Mouse (Mus musculus) forebrain, embryonic 13.5 days (tissue): ENCODE measurements at regions not wholly inside any gene's neighbourhood (a gene's known extent, or its start where the extent isn't known, plus 50 kb on each side); places are given as distances from the start of the nearest gene placed in this dataset.
"Not testable (repeated sequence)": the region's sequence is repeated elsewhere in the genome, so short reads cannot be mapped to it uniquely, and the experiment has no call there.

Source experiments
- ATAC-seq: fragments of 200-750 bp; cut with Nextera tagmentation; 2 replicates; pipeline ENCODE4 v1.8.0; 2017
- H3K27ac ChIP-seq: fragments of 300-500 bp; sonication (generic); 2 replicates; pipeline ENCODE4 v1.5.1; 2015; ENCODE audit warnings: inconsistent platforms, mild to moderate bottlenecking, moderate library complexity
- H3K27me3 ChIP-seq: fragments of 300-500 bp; sonication (generic); 2 replicates; pipeline ENCODE4 v1.6.1; 2015; ENCODE audit warnings: mild to moderate bottlenecking, inconsistent platforms
- H3K36me3 ChIP-seq: fragments of 300-500 bp; sonication (generic); 2 replicates; pipeline ENCODE4 v1.6.1; 2015; ENCODE audit warnings: mild to moderate bottlenecking, inconsistent platforms; ENCODE audit not compliant: poor library complexity, severe bottlenecking
- H3K4me1 ChIP-seq: fragments of 300-500 bp; sonication (generic); 2 replicates; pipeline ENCODE4 v1.6.1; 2015; ENCODE audit warnings: inconsistent platforms
- H3K4me2 ChIP-seq: fragments of 300-500 bp; sonication (generic); 2 replicates; pipeline ENCODE4 v1.6.1; 2015; ENCODE audit warnings: inconsistent platforms, mild to moderate bottlenecking, moderate library complexity
- H3K4me3 ChIP-seq: fragments of 300-500 bp; sonication (generic); 2 replicates; pipeline ENCODE4 v1.5.1; 2015; ENCODE audit warnings: mild to moderate bottlenecking, inconsistent platforms
- H3K9ac ChIP-seq: fragments of 300-500 bp; sonication (generic); 2 replicates; pipeline ENCODE4 v1.6.1; 2015; ENCODE audit warnings: mild to moderate bottlenecking, inconsistent platforms
- H3K9me3 ChIP-seq: fragments of 300-500 bp; sonication (generic); replicated peaks from 2 replicates; pipeline ENCODE4 v1.6.1; 2016; ENCODE audit warnings: inconsistent platforms
- WGBS: fragments of 180-500 bp; shearing (Covaris S2); methylation state at CpG from one replicate; pipeline ENCODE4 v1.1.7; 2015; 5-methylcytosine and 5-hydroxymethylcytosine counted together

DNA sequence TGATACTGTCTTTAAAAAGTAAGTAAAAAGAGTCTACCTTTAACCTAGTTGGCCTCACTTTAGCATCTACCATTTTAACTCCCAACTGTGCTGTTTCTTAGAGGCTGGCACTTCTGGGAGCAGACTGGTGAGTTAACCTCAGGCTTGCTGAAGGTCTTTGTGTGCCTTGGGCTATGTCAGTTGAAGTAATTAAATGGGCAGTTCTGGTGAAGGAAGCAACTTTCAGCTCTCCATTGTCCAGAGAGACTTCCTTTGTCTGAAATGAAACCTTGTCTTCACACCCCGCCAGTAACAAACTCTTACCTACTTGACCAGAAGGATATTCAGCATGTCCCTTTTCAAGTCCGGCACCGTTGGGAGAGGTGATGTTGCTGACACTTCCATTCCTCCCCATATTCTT is 55.5 kb downstream of the Zfp281 start:
- Histone ChIP-seq H3K27ac (no peak overlapping the region), H3K9ac (no peak overlapping the region), H3K4me2 (no peak overlapping the region), H3K9me3 (no peaks in the 10 kb centered on the region), H3K27me3 (no peaks in the 10 kb centered on the region), H3K4me3 (no peak overlapping the region), H3K4me1 (0 out of 2 replicates have a peak, but pooled peaks cover 2% of the 10 kb centered on the region), H3K36me3 (no peaks in the 10 kb centered on the region)
- no peak for ATAC-seq
- 73% methylated on average over 3 of the region's 3 CpGs for WGBS

DNA sequence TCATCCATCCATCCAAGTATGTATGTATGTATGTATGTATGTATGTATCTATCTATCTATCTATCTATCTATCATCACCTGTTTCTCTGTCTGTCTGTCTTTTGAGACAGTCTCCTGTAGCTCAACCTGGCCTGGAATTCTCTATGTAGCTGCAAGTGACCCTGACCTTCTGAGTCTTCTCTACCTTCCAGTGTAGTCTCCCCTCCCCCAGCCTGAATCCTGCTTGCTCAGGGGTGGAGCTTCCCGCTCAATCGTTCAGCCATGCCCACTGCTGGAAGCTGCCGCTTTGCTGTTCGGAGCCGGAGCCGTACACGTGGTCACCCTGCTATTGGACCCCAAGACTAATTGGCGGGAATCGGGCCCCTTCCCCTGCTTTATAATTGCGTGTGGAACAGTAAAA is 57.6 kb downstream of the Zfp281 start:
- not testable (repeated sequence) for H3K27me3 ChIP-seq, H3K4me1 ChIP-seq, H3K4me2 ChIP-seq, H3K9me3 ChIP-seq, H3K27ac ChIP-seq, H3K36me3 ChIP-seq, ATAC-seq, H3K4me3 ChIP-seq, H3K9ac ChIP-seq
- WGBS = 72% methylated on average over 10 of the region's 10 CpGs

DNA sequence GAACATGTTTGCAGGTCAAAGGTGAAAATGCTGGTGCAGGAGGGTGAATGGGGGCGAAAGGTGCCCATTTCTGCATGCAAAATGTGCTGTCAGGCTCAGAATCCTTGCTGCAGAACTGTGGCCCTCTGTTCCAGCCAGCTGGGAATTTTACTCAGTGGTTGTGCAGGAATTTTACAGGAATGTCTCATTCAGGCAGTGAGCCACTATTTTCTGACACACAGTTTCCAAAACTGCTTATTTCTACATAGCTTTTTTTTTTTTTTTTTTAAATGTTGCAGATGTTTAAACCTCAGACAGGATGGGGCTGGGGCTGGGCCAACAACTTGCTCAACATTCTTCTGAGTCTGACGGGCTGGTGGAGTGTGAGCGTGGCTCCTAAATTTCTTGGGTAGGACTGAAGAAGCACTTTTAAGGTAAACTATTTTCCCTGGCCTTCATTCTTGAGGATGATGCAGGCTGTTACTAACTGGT is 58.4 kb downstream of the Zfp281 start:
- ATAC-seq = no peak

DNA sequence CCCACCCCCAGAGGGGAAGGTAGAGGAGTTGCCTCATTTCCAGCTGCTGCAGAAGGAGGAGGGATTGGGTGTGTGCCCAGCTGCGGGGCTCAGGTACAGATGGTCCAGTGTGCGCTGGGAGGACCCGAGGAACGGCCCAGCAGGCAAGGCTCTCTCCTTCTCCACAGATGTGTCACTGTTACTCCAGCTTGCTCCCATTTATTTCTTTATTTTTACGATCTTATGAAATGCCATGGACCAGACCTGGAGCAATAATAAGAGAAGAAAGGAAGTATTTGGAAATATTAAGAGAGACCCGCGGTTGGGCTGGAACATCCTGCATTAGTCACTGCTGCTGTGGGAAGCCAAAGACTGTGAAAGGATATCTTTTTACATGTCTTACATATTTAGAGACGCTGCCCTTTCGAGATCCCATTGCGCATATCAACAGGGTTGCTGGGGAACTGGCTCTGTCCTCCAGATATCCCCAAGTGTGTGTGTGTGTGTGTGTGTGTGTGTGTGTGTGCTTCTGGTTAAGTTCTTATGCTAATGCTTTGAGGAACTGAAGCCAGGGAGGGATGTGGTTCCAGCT is 58.9 kb downstream of the Zfp281 start:
- 76% methylated on average over 10 of the region's 10 CpGs for WGBS
- no peak overlapping the region for H3K4me3 ChIP-seq
- H3K4me2 ChIP-seq = no peak overlapping the region
- no peak overlapping the region for H3K9ac ChIP-seq
- H3K27me3 ChIP-seq = no peaks in the 10 kb centered on the region
- no peaks in the 10 kb centered on the region for H3K4me1 ChIP-seq
- H3K9me3 ChIP-seq = no peaks in the 10 kb centered on the region
- no peak overlapping the region for H3K27ac ChIP-seq
- H3K36me3 ChIP-seq = no peaks in the 10 kb centered on the region
- ATAC-seq = no peak

More for the DNA sequence above, 58.4 kb downstream of the Zfp281 start:
- H3K9me3 ChIP-seq = no peaks in the 10 kb centered on the region
- H3K27ac ChIP-seq = no peak overlapping the region
- H3K4me3 ChIP-seq = no peak overlapping the region
- H3K4me1 ChIP-seq = no peaks in the 10 kb centered on the region
- H3K9ac ChIP-seq = no peak overlapping the region
- WGBS = 87% methylated on average over 3 of the region's 3 CpGs
- H3K27me3 ChIP-seq = no peaks in the 10 kb centered on the region
- H3K36me3 ChIP-seq = no peaks in the 10 kb centered on the region
- no peak overlapping the region for H3K4me2 ChIP-seq

DNA sequence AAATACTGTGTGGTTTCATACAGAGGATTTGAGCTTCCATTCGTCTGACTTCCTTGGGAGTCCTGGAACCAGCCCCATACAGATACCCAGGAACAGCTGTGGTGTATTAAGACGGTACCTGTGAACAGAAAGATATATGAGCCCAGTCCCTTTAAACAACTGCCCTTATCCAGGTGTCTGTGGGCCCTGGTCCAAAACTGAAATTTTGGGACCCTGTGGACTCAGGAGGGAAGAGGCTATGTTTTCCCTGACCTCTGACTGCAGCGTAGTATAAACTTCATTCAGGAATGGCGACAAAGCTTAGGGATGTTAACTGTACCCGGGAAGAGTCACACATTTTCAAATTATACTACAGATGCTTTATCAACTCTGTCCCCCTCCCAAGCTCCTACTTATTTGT is 59.8 kb downstream of the Zfp281 start:
- H3K4me3 ChIP-seq = no peak overlapping the region
- WGBS = 88% methylated on average over 5 of the region's 5 CpGs
- no peaks in the 10 kb centered on the region for H3K27me3 ChIP-seq
- no peak overlapping the region for H3K4me2 ChIP-seq
- H3K36me3 ChIP-seq = no peaks in the 10 kb centered on the region
- no peak overlapping the region for H3K27ac ChIP-seq
- no peaks in the 10 kb centered on the region for H3K9me3 ChIP-seq
- no peaks in the 10 kb centered on the region for H3K4me1 ChIP-seq
- ATAC-seq = no peak
- no peak overlapping the region for H3K9ac ChIP-seq

DNA sequence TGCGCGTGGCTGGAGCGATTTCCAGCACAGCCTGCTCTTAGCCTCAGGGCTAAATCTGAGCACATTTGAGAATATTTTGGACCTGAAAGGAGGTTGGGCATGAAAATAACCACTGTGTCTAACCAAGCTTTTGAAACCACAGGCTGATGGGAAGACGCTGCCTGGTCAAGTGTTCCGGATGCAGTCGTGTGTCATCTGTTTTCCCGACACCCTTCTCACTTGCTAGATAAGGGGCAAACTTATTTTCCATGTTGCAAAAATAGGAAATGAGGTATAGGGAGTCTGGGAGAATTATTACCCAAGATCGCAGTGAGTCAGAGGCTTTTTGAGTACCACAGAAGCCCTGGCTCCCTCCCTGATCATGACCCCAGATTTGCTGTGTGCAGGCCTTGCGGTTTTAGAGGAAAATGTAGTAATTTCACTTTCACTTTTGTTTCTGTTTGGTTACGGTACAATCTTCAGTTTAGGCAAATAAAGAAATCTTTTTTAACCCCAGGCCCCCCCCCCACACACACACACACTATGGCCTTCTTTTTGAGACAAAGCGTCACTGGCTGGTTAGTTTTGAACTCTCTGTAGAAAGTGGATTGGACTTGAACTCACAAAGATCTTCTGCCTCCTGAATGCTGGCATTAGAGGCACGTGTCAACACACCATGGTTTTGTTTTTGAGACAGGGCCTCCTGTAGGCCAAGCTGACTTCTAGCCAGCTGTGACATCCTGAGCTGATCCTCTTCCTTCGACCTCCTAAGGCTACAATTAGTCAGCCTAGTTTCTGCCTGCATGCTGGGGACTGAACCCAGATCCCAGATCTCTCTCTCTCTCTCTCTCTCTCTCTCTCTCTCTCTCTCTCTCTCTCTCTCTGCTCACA is 60.7 kb downstream of the Zfp281 start:
- Histone ChIP-seq H3K4me2 (no peak overlapping the region), H3K27ac (no peak overlapping the region), H3K9me3 (no peaks in the 10 kb centered on the region), H3K4me1 (no peaks in the 10 kb centered on the region), H3K27me3 (no peaks in the 10 kb centered on the region), H3K36me3 (no peaks in the 10 kb centered on the region), H3K9ac (no peak overlapping the region), H3K4me3 (no peak overlapping the region)
- ATAC-seq = no peak
- 74% methylated on average over 13 of the region's 13 CpGs for WGBS

DNA sequence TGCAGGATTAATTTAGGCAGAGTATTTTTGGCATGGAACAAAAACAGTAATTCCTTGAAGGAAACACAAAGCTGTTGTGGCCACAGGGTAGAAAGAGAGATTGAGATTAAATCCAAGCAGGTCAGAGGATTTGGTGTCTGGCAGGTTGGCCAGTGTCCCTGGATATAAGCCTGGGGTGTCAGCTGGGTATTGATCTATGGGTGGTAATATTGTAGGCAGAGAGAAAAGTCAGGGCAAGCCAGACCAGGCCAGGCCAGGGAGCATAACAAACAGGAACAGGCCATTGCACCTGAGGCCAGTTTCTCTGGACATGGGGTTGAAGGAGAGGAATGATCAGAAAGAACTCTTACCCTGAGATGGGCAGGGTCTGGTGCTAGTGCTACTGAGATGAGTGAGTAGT is 61.8 kb downstream of the Zfp281 start:
- Histone ChIP-seq H3K27me3 (no peaks in the 10 kb centered on the region), H3K4me1 (no peaks in the 10 kb centered on the region), H3K4me2 (no peak overlapping the region), H3K27ac (no peak overlapping the region), H3K4me3 (no peak overlapping the region), H3K9me3 (no peaks in the 10 kb centered on the region), H3K36me3 (no peaks in the 10 kb centered on the region), H3K9ac (no peak overlapping the region)
- ATAC-seq = no peak

DNA sequence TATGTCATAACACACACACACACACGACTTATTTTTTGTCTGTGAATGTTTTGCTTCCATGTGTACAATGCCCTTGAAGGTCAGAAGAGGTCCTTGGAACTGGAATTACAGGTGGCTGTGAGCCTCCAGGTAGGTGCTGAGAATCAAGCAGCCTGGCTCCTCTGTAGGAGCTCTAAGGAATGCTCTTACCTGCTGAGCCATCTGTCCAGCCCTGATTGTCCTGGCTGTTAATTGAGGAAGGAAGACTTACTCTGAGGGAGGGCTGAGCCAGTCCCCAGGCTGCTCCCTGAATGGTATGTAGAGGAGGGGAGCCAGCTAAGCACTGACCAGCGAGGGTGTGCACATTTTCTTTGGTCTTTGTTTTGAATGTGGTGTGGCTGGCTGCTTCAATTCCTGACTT is 65.4 kb downstream of the Zfp281 start:
- 23% methylated on average over 2 of the region's 2 CpGs for WGBS
- Histone ChIP-seq H3K36me3 (no peaks in the 10 kb centered on the region), H3K27me3 (no peaks in the 10 kb centered on the region; the same call in 1 of the 2 replicates), H3K4me1 (no peaks in the 10 kb centered on the region), H3K4me2 (no peak overlapping the region), H3K9me3 (no peaks in the 10 kb centered on the region), H3K4me3 (no peak overlapping the region), H3K27ac (no peak overlapping the region), H3K9ac (no peak overlapping the region)
- ATAC-seq = no peak

DNA sequence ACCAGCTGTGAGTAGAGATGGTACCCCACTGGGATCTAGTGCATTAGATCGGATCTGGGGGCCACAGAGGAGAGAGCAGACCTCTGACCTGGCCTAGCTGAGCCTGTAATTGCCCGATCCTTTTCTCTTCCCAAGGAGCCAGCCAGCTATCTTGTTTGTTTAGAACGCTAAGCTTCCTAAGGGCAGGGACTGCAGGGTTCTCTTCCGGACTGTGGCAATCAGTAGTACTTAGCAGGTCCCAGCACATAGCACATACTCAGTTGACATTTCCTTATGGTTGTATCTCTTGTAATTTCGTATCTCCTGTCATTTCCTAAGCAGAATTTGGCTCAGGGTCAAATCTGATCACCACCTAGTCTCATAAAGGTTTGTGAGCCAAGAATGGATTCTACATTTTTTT is 68.7 kb downstream of the Zfp281 start:
- no peaks in the 10 kb centered on the region for H3K9me3 ChIP-seq
- H3K27ac ChIP-seq = no peak overlapping the region
- H3K4me1 ChIP-seq = peaks cover 7% of the 10 kb centered on the region; the same call in 1 of the 2 replicates
- no peak overlapping the region for H3K9ac ChIP-seq
- no peak overlapping the region for H3K4me3 ChIP-seq
- no peak for ATAC-seq
- no peaks in the 10 kb centered on the region for H3K36me3 ChIP-seq
- WGBS = 43% methylated on average over 5 of the region's 5 CpGs
- no peaks in the 10 kb centered on the region; the same call in 1 of the 2 replicates for H3K27me3 ChIP-seq
- no peak overlapping the region for H3K4me2 ChIP-seq

DNA sequence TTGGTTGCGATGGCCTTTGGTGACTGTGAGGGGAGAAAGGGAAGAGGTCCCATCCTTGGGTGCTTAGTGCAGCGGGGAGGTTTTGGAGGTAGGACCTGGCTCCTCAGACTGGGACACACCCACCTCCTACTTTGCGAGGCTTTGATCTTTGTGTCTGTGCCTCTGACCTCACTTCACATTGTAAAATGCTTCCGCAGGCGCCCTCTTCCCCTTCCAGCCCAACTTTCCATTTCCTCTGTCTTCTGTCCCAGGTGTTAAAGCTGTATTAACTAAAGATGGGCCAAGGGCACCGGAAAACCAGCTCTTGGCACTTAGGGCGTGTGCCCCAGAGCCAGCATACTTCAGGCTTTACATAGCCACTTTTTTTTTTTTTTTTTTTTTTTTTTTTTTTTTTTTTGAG is 70.3 kb downstream of the Zfp281 start:
- no peaks in the 10 kb centered on the region for H3K36me3 ChIP-seq
- no peaks in the 10 kb centered on the region for H3K9me3 ChIP-seq
- H3K4me3 ChIP-seq = no peak overlapping the region
- no peak overlapping the region for H3K9ac ChIP-seq
- peaks cover 7% of the 10 kb centered on the region; the same call in 1 of the 2 replicates for H3K4me1 ChIP-seq
- no peak overlapping the region for H3K4me2 ChIP-seq
- WGBS = 65% methylated on average over 7 of the region's 7 CpGs
- no peak for ATAC-seq
- H3K27ac ChIP-seq = no peak overlapping the region
- no peaks in the 10 kb centered on the region; the same call in 1 of the 2 replicates for H3K27me3 ChIP-seq

DNA sequence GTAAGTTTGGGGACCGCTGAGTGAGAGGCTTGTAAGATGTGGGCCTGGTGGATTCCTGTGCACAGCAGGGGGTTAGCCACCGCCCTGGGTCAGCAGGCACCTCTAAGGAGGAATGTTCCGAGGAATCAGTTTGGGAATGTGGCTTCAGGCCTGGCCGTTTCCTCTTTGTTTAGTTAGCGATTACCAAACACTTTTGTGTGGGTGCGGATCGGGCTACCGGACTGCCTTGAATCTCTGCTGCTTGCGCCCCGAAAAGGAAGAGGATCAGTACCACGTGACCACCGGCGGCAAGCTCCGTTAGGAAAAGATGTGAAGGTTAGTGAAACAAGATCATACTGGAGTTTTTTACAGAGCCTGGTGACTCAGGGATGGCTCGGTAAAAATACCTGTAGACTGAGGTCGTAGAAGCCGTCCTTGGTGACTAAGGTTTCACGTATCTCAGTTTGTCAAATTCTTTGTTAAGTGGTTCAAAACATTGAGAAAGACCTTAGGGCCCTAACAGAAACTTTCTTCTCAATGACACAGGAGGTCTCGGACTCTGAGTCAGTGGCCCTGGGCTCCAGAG is 71.5 kb downstream of the Zfp281 start:
- Histone ChIP-seq H3K4me1 (peaks cover 7% of the 10 kb centered on the region; the same call in 1 of the 2 replicates), H3K9me3 (no peaks in the 10 kb centered on the region), H3K36me3 (no peaks in the 10 kb centered on the region), H3K4me3 (peak overlapping the region; percentile 24), H3K27ac (no peak overlapping the region), H3K9ac (no peak overlapping the region), H3K4me2 (peak overlapping the region; percentile 54), H3K27me3 (no peaks in the 10 kb centered on the region; the same call in 1 of the 2 replicates)
- no peak for ATAC-seq
- WGBS = 13% methylated on average over 19 of the region's 19 CpGs

DNA sequence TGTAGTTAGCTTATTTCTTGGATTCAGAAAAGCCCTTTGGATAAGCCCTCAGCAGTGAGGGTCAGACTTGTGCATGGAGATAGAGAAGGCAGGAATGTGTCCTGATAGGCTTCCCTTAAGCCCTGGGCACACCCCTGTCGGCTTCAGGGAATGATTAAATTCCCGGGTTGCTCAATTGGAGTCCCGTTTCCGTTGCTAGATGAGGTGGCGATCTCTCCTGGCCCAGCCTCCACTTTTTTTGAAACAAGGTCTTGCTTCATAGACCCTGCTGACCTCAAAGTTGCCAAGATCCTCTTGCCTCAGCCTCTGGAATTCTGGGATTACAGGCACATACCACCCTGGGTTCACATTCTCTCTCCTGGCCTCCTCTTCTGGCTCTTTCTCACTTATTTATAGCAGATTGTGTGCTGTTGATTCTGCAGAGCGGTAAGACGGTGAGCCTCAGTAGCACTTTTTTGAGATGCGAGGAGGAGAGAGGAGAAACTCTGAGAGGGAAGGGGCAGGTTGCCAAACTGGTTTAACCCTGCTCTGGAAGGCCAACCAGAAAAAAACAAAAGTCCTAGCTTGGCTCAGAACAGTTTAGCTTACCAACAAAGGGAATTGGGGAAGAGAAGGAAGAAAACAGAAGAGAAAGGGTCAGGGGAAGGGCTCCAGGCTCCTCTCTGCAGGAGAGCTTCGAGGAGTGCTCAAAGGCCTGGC is 73.9 kb downstream of the Zfp281 start:
- Histone ChIP-seq H3K4me1 (peaks cover 7% of the 10 kb centered on the region; the same call in 1 of the 2 replicates), H3K4me3 (no peak overlapping the region), H3K36me3 (no peaks in the 10 kb centered on the region), H3K9ac (no peak overlapping the region), H3K27me3 (no peaks in the 10 kb centered on the region), H3K9me3 (no peaks in the 10 kb centered on the region), H3K27ac (no peak overlapping the region), H3K4me2 (no peak overlapping the region)
- WGBS = 19% methylated on average over 9 of the region's 9 CpGs
- no peak for ATAC-seq
